Mouse (Mus musculus) G1E (cell line): ENCODE data around the gene Tomm7.

Source experiments
- CTCF ChIP-seq: IDR thresholded peaks from 2 replicates; pipeline ENCODE4 v1.5.1; 2012; ENCODE audit warnings: low read depth, low read length, inconsistent platforms, mixed read lengths
- POLR2AphosphoS5 ChIP-seq: IDR thresholded peaks from 2 replicates; pipeline ENCODE4 v1.6.1; 2012; ENCODE audit warnings: low read depth, low read length, inconsistent platforms; ENCODE audit not compliant: insufficient replicate concordance

GRCm38 (mm10) chr5:23864054-23864965 is 20.3 kb upstream of the Tomm7 start:
- no peak for TF ChIP-seq CTCF
- TF ChIP-seq POLR2AphosphoS5, result no peak
